Mouse (Mus musculus) forebrain, embryonic 13.5 days (tissue): ENCODE results near the gene Cd209g. TPM values are rescaled to one million over a fixed set of nuclear protein-coding genes. Genes with fewer than 3 reads are reported as not detected.

Experiments used
- ATAC-seq: fragments of 200-750 bp; cut with Nextera tagmentation; 2 replicates; pipeline ENCODE4 v1.8.0; 2017
- H3K27ac ChIP-seq: fragments of 300-500 bp; sonication (generic); 2 replicates; pipeline ENCODE4 v1.5.1; 2015; ENCODE audit warnings: inconsistent platforms, mild to moderate bottlenecking, moderate library complexity
- H3K27me3 ChIP-seq: fragments of 300-500 bp; sonication (generic); 2 replicates; pipeline ENCODE4 v1.6.1; 2015; ENCODE audit warnings: mild to moderate bottlenecking, inconsistent platforms
- H3K36me3 ChIP-seq: fragments of 300-500 bp; sonication (generic); 2 replicates; pipeline ENCODE4 v1.6.1; 2015; ENCODE audit warnings: mild to moderate bottlenecking, inconsistent platforms; ENCODE audit not compliant: poor library complexity, severe bottlenecking
- H3K4me1 ChIP-seq: fragments of 300-500 bp; sonication (generic); 2 replicates; pipeline ENCODE4 v1.6.1; 2015; ENCODE audit warnings: inconsistent platforms
- H3K4me2 ChIP-seq: fragments of 300-500 bp; sonication (generic); 2 replicates; pipeline ENCODE4 v1.6.1; 2015; ENCODE audit warnings: inconsistent platforms, mild to moderate bottlenecking, moderate library complexity
- H3K4me3 ChIP-seq: fragments of 300-500 bp; sonication (generic); 2 replicates; pipeline ENCODE4 v1.5.1; 2015; ENCODE audit warnings: mild to moderate bottlenecking, inconsistent platforms
- H3K9ac ChIP-seq: fragments of 300-500 bp; sonication (generic); 2 replicates; pipeline ENCODE4 v1.6.1; 2015; ENCODE audit warnings: mild to moderate bottlenecking, inconsistent platforms
- H3K9me3 ChIP-seq: fragments of 300-500 bp; sonication (generic); replicated peaks from 2 replicates; pipeline ENCODE4 v1.6.1; 2016; ENCODE audit warnings: inconsistent platforms
- WGBS: fragments of 180-500 bp; shearing (Covaris S2); methylation state at CpG from one replicate; pipeline ENCODE4 v1.1.7; 2015; 5-methylcytosine and 5-hydroxymethylcytosine counted together
- polyA plus RNA-seq: library from polyadenylated mRNA; unstranded; fragments of >200 nt; fragmentation: Nextera tagmentation; extraction: Ambion mirVana; gene quantifications from 2 replicates; pipeline ENCODE4 v1.2.1, GENCODE M21; 2015

Cd209g gene
- polyA plus RNA-seq, 1 experiment from 2014 or later, result not detected

DNA sequence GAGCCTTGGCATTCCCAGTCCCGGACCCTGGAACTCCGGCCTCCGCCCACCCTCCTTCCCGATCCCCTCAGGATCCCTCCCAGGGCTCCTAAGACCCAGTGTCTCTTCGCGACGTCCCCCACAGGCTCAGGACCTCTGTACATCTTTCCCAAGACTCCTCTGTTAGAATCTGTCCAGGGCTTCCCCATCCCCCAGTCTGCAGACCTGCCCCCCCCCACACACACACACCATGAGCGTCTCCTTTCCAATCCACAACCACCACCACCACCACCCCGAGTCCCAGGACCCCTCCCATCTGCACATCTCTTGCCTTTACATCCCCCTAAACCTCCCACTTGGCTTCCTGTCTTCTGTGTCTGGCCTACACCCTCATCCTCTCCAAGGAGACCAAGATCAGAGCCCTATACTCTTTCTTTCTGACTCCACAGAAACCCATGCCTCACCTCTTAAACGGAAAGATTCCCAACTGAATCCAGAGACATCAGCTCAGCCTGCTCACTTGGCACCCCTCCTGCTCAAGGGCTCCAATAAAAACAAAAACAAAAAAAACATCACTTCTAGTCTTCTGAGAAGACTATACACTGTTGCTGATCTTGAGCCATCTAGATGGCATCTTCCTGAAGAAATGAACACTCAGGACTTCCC is 33.1 kb downstream of the Cd209g start:
- peaks cover 31% of the 10 kb centered on the region for H3K4me1 ChIP-seq
- ATAC-seq, result peak; percentile 0
- H3K4me2 ChIP-seq, result peak overlapping the region; percentile 76
- H3K27ac ChIP-seq, result 0 out of 2 replicates have a peak overlapping the region, but pooled peaks have one; percentile 61
- 10% methylated on average over 10 of the region's 10 CpGs for WGBS
- H3K36me3 ChIP-seq, result 0 out of 2 replicates have a peak, but pooled peaks cover 2% of the 10 kb centered on the region
- H3K4me3 ChIP-seq, result peak overlapping the region; percentile 73
- peak overlapping the region; percentile 89 for H3K9ac ChIP-seq
- H3K27me3 ChIP-seq, result no peaks in the 10 kb centered on the region
- H3K9me3 ChIP-seq, result no peaks in the 10 kb centered on the region

DNA sequence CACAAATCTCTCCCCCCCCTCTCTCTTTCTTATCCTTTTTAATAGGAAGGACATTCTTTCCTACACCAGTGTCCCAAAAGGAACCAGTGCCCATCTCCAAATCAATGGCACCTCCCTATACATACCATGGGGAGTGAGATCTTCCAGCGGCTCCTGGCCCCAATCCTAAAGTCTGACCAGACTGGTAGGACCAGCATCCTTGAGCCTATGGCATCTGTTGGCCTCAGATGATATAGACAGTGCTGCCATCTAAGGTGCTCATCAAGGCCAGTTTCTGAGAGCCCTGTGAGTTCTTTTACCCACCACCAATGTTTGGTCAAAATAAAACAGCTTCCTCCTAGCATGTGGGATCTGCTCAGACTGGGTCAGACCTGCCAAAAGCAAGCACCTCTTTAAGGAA is 34.0 kb downstream of the Cd209g start:
- Histone ChIP-seq H3K27me3 (no peaks in the 10 kb centered on the region), H3K4me3 (no peak overlapping the region), H3K27ac (no peak overlapping the region), H3K36me3 (0 out of 2 replicates have a peak, but pooled peaks cover 5% of the 10 kb centered on the region), H3K9ac (no peak overlapping the region), H3K4me2 (peak overlapping the region; percentile 76), H3K4me1 (peaks cover 31% of the 10 kb centered on the region), H3K9me3 (no peaks in the 10 kb centered on the region)
- WGBS, result 92% methylated on average over 1 of the region's 1 CpGs
- no peak for ATAC-seq

DNA sequence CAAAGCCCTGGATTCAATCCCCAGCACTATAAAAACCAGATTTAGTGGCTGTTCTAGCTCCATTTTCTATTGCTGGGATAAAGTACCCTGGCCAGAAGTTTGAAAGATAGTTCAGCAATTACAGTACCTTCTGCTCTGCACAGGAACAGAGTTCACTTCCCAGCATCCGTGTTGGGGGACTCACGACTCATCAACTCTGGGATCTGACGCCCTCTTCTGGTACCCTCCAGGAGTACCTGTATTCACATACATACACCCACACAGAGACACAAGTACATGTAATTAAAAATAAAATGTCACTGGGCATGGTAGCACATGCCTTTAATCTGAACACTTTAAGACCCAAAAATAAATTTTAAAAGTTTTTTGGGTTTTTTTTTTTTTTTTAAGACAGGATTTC is 38.6 kb downstream of the Cd209g start:
- H3K36me3 ChIP-seq, result peaks cover 30% of the 10 kb centered on the region
- H3K4me2 ChIP-seq, result no peak overlapping the region
- WGBS, result 78% methylated on average over 3 of the region's 3 CpGs
- H3K27ac ChIP-seq, result no peak overlapping the region
- no peaks in the 10 kb centered on the region for H3K9me3 ChIP-seq
- no peak overlapping the region for H3K4me3 ChIP-seq
- peaks cover 22% of the 10 kb centered on the region for H3K4me1 ChIP-seq
- H3K27me3 ChIP-seq, result no peaks in the 10 kb centered on the region
- no peak for ATAC-seq
- H3K9ac ChIP-seq, result no peak overlapping the region

DNA sequence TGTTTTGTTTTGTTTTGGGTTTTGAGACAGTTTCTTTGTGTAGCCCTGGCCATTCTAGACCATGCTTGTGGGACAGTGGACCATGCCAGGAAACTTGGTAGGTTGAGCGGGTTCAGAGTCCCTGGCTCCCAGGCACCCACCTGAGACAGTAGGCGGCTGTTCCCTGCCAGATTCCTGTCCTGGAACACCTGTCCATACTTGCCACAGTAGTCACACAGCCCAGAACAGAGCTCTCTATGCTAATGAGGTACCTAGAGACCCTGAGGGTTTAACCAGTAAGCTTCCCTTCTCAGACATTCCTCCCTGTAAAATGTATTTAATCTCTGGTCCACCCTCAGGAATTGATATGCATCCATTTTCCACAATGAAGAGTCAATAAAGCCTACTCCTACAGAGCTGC is 40.1 kb downstream of the Cd209g start:
- ATAC-seq, result no peak
- H3K4me3 ChIP-seq, result no peak overlapping the region
- H3K36me3 ChIP-seq, result peaks cover 30% of the 10 kb centered on the region
- 83% methylated on average over 2 of the region's 2 CpGs for WGBS
- H3K27ac ChIP-seq, result no peak overlapping the region
- H3K4me1 ChIP-seq, result peaks cover 8% of the 10 kb centered on the region
- no peaks in the 10 kb centered on the region for H3K27me3 ChIP-seq
- H3K9ac ChIP-seq, result no peak overlapping the region
- H3K4me2 ChIP-seq, result no peak overlapping the region
- no peaks in the 10 kb centered on the region for H3K9me3 ChIP-seq

DNA sequence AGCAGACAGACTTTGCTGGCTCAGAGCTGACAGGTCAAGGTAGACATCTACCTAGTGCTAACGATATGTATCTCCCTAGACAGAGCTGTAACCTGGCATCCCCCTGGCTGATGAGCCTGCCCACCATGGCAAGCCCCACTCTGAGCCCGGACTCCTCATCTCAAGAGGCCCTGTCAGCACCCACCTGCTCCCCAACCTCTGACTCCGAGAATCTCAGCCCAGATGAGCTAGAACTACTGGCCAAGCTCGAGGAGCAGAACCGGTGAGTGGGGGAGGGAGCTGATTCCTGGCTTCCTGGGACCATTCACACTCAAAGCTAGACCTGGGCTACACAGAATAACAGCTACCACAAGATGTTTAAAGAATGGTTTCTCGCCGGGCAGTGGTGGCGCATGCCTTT is 49.5 kb downstream of the Cd209g start:
- H3K4me2 ChIP-seq, result no peak overlapping the region
- H3K27me3 ChIP-seq, result no peaks in the 10 kb centered on the region
- no peak overlapping the region for H3K27ac ChIP-seq
- no peak overlapping the region for H3K4me3 ChIP-seq
- ATAC-seq, result no peak
- 89% methylated on average over 8 of the region's 8 CpGs for WGBS
- H3K9ac ChIP-seq, result no peak overlapping the region
- no peaks in the 10 kb centered on the region for H3K9me3 ChIP-seq
- H3K36me3 ChIP-seq, result peaks cover 57% of the 10 kb centered on the region
- no peaks in the 10 kb centered on the region for H3K4me1 ChIP-seq

DNA sequence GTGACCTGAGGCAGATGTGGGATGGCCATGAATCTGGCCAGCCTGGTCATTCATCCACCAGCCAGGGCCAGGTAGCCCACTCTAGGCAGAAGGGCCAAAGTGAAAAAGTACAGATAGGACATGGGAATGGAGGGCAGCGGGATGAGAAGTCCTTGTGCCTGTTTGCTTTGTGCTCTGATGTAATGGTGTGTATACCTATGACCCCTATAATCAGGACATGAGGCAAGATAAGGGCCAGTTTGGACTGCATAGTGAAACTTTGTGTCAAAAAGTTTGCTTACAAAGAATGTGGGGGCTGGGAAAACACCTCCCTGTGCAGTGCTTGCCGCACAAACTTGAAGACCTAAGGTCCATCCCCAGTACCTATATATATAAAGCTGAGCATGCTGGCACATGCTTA is 52.3 kb downstream of the Cd209g start:
- H3K4me2 ChIP-seq, result no peak overlapping the region

More for the DNA sequence above, 52.3 kb downstream of the Cd209g start:
- Histone ChIP-seq H3K27me3 (no peaks in the 10 kb centered on the region), H3K27ac (no peak overlapping the region), H3K9me3 (no peaks in the 10 kb centered on the region), H3K9ac (no peak overlapping the region), H3K4me3 (no peak overlapping the region), H3K36me3 (peaks cover 79% of the 10 kb centered on the region), H3K4me1 (no peaks in the 10 kb centered on the region)
- WGBS, result 97% methylated on average over 2 of the region's 2 CpGs
- no peak for ATAC-seq

Other genes with a start within 250 kb of the Cd209g start
- gene Cd209b, start 207.3 kb upstream of the Cd209g start, polyA plus RNA-seq, result not detected in 2 replicates
- 0.21 and 0.71 TPM in 2 replicates for gene Cd209c, start 179.4 kb upstream of the Cd209g start, polyA plus RNA-seq
- not detected in 2 replicates for gene Cd209f, start 28.3 kb upstream of the Cd209g start, polyA plus RNA-seq
- 57.7 and 62.7 TPM in 2 replicates for gene Evi5l, start 32.5 kb downstream of the Cd209g start, polyA plus RNA-seq
- 33.2 and 36.0 TPM in 2 replicates for gene Prr36, start 83.4 kb downstream of the Cd209g start, polyA plus RNA-seq
- 0.14 TPM in 1 of 2 replicates, not detected in the other for gene Lrrc8e, start 92.7 kb downstream of the Cd209g start, polyA plus RNA-seq
- gene Map2k7, start 104.6 kb downstream of the Cd209g start, polyA plus RNA-seq, result 24.6 and 28.6 TPM in 2 replicates
- 0.93 and 1.1 TPM in 2 replicates for gene Gm49320, start 104.8 kb downstream of the Cd209g start, polyA plus RNA-seq
- 4.1 and 5.6 TPM in 2 replicates for gene Tgfbr3l, start 114.1 kb downstream of the Cd209g start, polyA plus RNA-seq
- 63.8 and 72.7 TPM in 2 replicates for gene Snapc2, start 119.0 kb downstream of the Cd209g start, polyA plus RNA-seq
- gene Ctxn1, start 125.2 kb downstream of the Cd209g start, polyA plus RNA-seq, result 272 and 274 TPM in 2 replicates
- 44.5 and 47.9 TPM in 2 replicates for gene Timm44, start 141.8 kb downstream of the Cd209g start, polyA plus RNA-seq
- 24.3 and 24.8 TPM in 2 replicates for gene Ccl25, start 191.1 kb downstream of the Cd209g start, polyA plus RNA-seq
- 199 and 215 TPM in 2 replicates for gene Elavl1, start 191.3 kb downstream of the Cd209g start, polyA plus RNA-seq